Mouse (Mus musculus) erythroblast, embryonic 14.5 days (primary cell): Measurements from ENCODE around the gene Kirrel. TPM values are rescaled to one million over a fixed set of nuclear protein-coding genes. Genes with fewer than 3 reads are reported as not detected.

Source experiments
- H3K27me3 ChIP-seq: 2 replicates; pipeline ENCODE4 v1.6.1; 2012; ENCODE audit warnings: inconsistent platforms; ENCODE audit not compliant: control insufficient read depth
- H3K36me3 ChIP-seq: 2 replicates; pipeline ENCODE4 v1.6.1; 2012; ENCODE audit warnings: mild to moderate bottlenecking, inconsistent platforms; ENCODE audit not compliant: control insufficient read depth
- H3K4me1 ChIP-seq: 2 replicates; pipeline ENCODE4 v1.6.1; 2012; ENCODE audit warnings: inconsistent platforms; ENCODE audit not compliant: control insufficient read depth
- H3K4me3 ChIP-seq: replicated peaks from 2 replicates; pipeline ENCODE3; 2012; ENCODE audit warnings: moderate library complexity, mild to moderate bottlenecking, inconsistent platforms
- H3K9me3 ChIP-seq: 2 replicates; pipeline ENCODE4 v1.6.1; 2012; ENCODE audit warnings: low read length, inconsistent platforms, mixed read lengths; ENCODE audit not compliant: control insufficient read depth
- GATA1 ChIP-seq: IDR thresholded peaks from 2 replicates; pipeline ENCODE4 v1.6.1; 2012; ENCODE audit warnings: low read length, inconsistent platforms, mixed read lengths
- TAL1 ChIP-seq: IDR thresholded peaks from 3 replicates; pipeline ENCODE4 v1.6.1; 2012; ENCODE audit warnings: low read length, inconsistent platforms, mixed read lengths
- polyA plus RNA-seq: library from polyadenylated mRNA; stranded (reverse); fragments of >175 nt; gene quantifications from 2 replicates; pipeline ENCODE4 v1.2.3, GENCODE M21; 2012

Gene Kirrel
- polyA plus RNA-seq, 1 experiment, result not detected

- Histone ChIP-seq H3K9me3 (no peaks in the 10 kb centered on the region), H3K4me3 (no peak overlapping the region)
Measured at GRCm38 (mm10) chr3:87041733-87042132, 132.8 kb downstream of the Kirrel start.

GRCm38 (mm10) chr3:87038500-87038899 lies 136.0 kb downstream of the Kirrel start:
- Histone ChIP-seq H3K36me3 (no peaks in the 10 kb centered on the region), H3K9me3 (no peaks in the 10 kb centered on the region), H3K4me3 (no peak overlapping the region), H3K4me1 (no peaks in the 10 kb centered on the region), H3K27me3 (no peaks in the 10 kb centered on the region)
- TF ChIP-seq GATA1 (no peak), TAL1 (no peak)

More at GRCm38 (mm10) chr3:87041733-87042132, 132.8 kb downstream of the Kirrel start:
- Histone ChIP-seq H3K4me1 (no peaks in the 10 kb centered on the region), H3K36me3 (no peaks in the 10 kb centered on the region), H3K27me3 (no peaks in the 10 kb centered on the region)
- no peak for TF ChIP-seq GATA1
- no peak for TF ChIP-seq TAL1

GRCm38 (mm10) chr3:87034061-87034460 lies 140.5 kb downstream of the Kirrel start:
- Histone ChIP-seq H3K4me3 (no peak overlapping the region), H3K9me3 (no peaks in the 10 kb centered on the region), H3K36me3 (no peaks in the 10 kb centered on the region), H3K4me1 (no peaks in the 10 kb centered on the region), H3K27me3 (no peaks in the 10 kb centered on the region)
- TF ChIP-seq GATA1, result no peak
- TF ChIP-seq TAL1, result no peak

GRCm38 (mm10) chr3:87033357-87033756 lies 141.2 kb downstream of the Kirrel start:
- no peaks in the 10 kb centered on the region for H3K9me3 ChIP-seq
- no peak overlapping the region for H3K4me3 ChIP-seq
- TF ChIP-seq GATA1 (no peak), TAL1 (no peak)
- no peaks in the 10 kb centered on the region for H3K27me3 ChIP-seq
- no peaks in the 10 kb centered on the region for H3K4me1 ChIP-seq
- no peaks in the 10 kb centered on the region for H3K36me3 ChIP-seq

GRCm38 (mm10) chr3:87030855-87031254 lies 143.7 kb downstream of the Kirrel start:
- Histone ChIP-seq H3K4me3 (no peak overlapping the region), H3K4me1 (no peaks in the 10 kb centered on the region), H3K27me3 (no peaks in the 10 kb centered on the region), H3K36me3 (no peaks in the 10 kb centered on the region), H3K9me3 (no peaks in the 10 kb centered on the region)
- TF ChIP-seq GATA1 (no peak), TAL1 (no peak)

Other genes starting within 250 kb of the Kirrel start
- 0.03 TPM in 1 of 2 replicates, not detected in the other for gene Cd1d1, start 175.3 kb downstream of the Kirrel start, polyA plus RNA-seq
- gene Fcrls, start 89.0 kb upstream of the Kirrel start, polyA plus RNA-seq, result 0.03 TPM in 1 of 2 replicates, not detected in the other
- gene Cd5l, start 183.1 kb upstream of the Kirrel start, polyA plus RNA-seq, result 0.42 and 0.74 TPM in 2 replicates
- not detected in 2 replicates for gene Fcrl1, start 201.6 kb upstream of the Kirrel start, polyA plus RNA-seq